12 mouse cellular contexts compared by ENCODE assay signal in genomic region chr6:112902791-112903190, GRCm38 (mm10). TPM values are rescaled to one million over a fixed set of nuclear protein-coding genes. Genes with fewer than 3 reads are reported as not detected.
DNase-seq lines count a peak whose midpoint lies in the region; ATAC-seq and TF ChIP-seq lines count a peak whose summit lies in the region.
"Had no signal": no experiment of that assay in that cellular context is flagged by ENCODE, and none has a peak within 500 bp of the region (broad histone marks: within the 10 kb centered on the region; RNA-seq: fewer than 3 reads in every experiment).

No protein-coding gene starts in this region.

- H3K4me1 ChIP-seq in neural tube, embryonic 11.5 days (ENCODE audit: control insufficient read depth, insufficient read depth, low read length) = peaks cover 48% of the 10 kb centered on the region
- H3K4me1 ChIP-seq in hindbrain, embryonic 11.5 days (replicated peaks; ENCODE audit: control insufficient read depth, insufficient read depth, low read length) = peaks cover 28% of the 10 kb centered on the region
- H3K4me1 ChIP-seq: stomach, embryonic 15.5 days had no signal

- intact Hi-C loops in gastrocnemius, adult 2 months (cut with DNase I) = no loop called here

- no peaks in the 10 kb centered on the region for H3K27me3 ChIP-seq in neural tube, embryonic 11.5 days (ENCODE audit: control insufficient read depth, insufficient read depth, low read length)
- no peaks in the 10 kb centered on the region for H3K27me3 ChIP-seq in hindbrain, embryonic 11.5 days (ENCODE audit: control insufficient read depth, insufficient read depth, low read length)
- H3K27me3 ChIP-seq: CH12.LX; embryonic facial prominence, embryonic 13.5 days; stomach, embryonic 15.5 days had no signal

- no peak for TF ChIP-seq CTCF in gastrocnemius, adult 2 months (IDR thresholded peaks at IDR 0.05)

- peak overlapping the region; percentile 40 for H3K9ac ChIP-seq in neural tube, embryonic 11.5 days (ENCODE audit: low read length)
- peak overlapping the region; percentile 48 for H3K9ac ChIP-seq in hindbrain, embryonic 11.5 days (ENCODE audit: low read depth, low read length)
- H3K9ac ChIP-seq: embryonic facial prominence, embryonic 13.5 days; stomach, embryonic 15.5 days had no signal

- WGBS in neural tube, embryonic 11.5 days = 14% methylated on average over 4 of the region's 4 CpGs
- WGBS in hindbrain, embryonic 11.5 days = 13% methylated on average over 4 of the region's 4 CpGs

- no peaks in the 10 kb centered on the region for H3K9me3 ChIP-seq in neural tube, embryonic 11.5 days (ENCODE audit: control insufficient read depth, low read length)
- no peaks in the 10 kb centered on the region for H3K9me3 ChIP-seq in hindbrain, embryonic 11.5 days (ENCODE audit: control insufficient read depth, low read length)
- H3K9me3 ChIP-seq: embryonic facial prominence, embryonic 13.5 days; stomach, embryonic 15.5 days had no signal

- DNase-seq in neural tube, embryonic 11.5 days (ENCODE audit: low spot score) = peak; percentile 33
- no peak for DNase-seq in neural tube, embryonic 10.5 days (ENCODE audit: extremely low spot score, low spot score)
- peak; percentile 45 for DNase-seq in hindbrain, embryonic 11.5 days (ENCODE audit: low spot score)
- DNase-seq in thymus, postnatal 4 days = no peak
- no peak for DNase-seq in gastrocnemius, adult 2 months
- DNase-seq in B cell, adult 2 months = no peak
- DNase-seq: heart, postnatal 4 days; kidney, postnatal 25 days had no signal

- H3K36me3 ChIP-seq in neural tube, embryonic 11.5 days (ENCODE audit: control insufficient read depth, insufficient read depth, low read length) = no peaks in the 10 kb centered on the region
- no peaks in the 10 kb centered on the region for H3K36me3 ChIP-seq in hindbrain, embryonic 11.5 days (ENCODE audit: control insufficient read depth, insufficient read depth, low read length)
- H3K36me3 ChIP-seq: embryonic facial prominence, embryonic 13.5 days; stomach, embryonic 15.5 days had no signal

- peak; percentile 25; the same call in 1 of the 2 replicates for ATAC-seq in neural tube, embryonic 11.5 days (ENCODE audit: insufficient read depth, low FRiP score, low TSS enrichment)
- peak; percentile 67 for ATAC-seq in hindbrain, embryonic 11.5 days (ENCODE audit: low FRiP score)
- ATAC-seq in megakaryocyte-erythroid progenitor cell, adult 5-6 weeks (replicated peaks; ENCODE audit: low FRiP score, low TSS enrichment, poor library complexity, severe bottlenecking) = peak; percentile 65

- H3K27ac ChIP-seq in neural tube, embryonic 11.5 days (ENCODE audit: low read depth, low read length) = peak overlapping the region; percentile 89
- peak overlapping the region; percentile 96 for H3K27ac ChIP-seq in hindbrain, embryonic 11.5 days (ENCODE audit: low read depth, low read length)
- no peak overlapping the region for H3K27ac ChIP-seq in gastrocnemius, adult 2 months
- H3K27ac ChIP-seq: embryonic facial prominence, embryonic 13.5 days had no signal

- H3K4me2 ChIP-seq in neural tube, embryonic 11.5 days (ENCODE audit: low read depth) = no peak overlapping the region
- H3K4me2 ChIP-seq in hindbrain, embryonic 11.5 days (replicated peaks; ENCODE audit: low read depth, low read length) = 0 out of 2 replicates have a peak overlapping the region, but pooled peaks have one; percentile 19
- H3K4me2 ChIP-seq: embryonic facial prominence, embryonic 13.5 days; stomach, embryonic 15.5 days had no signal

- no peak overlapping the region for H3K4me3 ChIP-seq in neural tube, embryonic 11.5 days (ENCODE audit: low read depth, low read length)
- no peak overlapping the region for H3K4me3 ChIP-seq in hindbrain, embryonic 11.5 days (ENCODE audit: low read depth, low read length)
- H3K4me3 ChIP-seq in gastrocnemius, adult 2 months = no peak overlapping the region
- H3K4me3 ChIP-seq: embryonic facial prominence, embryonic 13.5 days; stomach, embryonic 15.5 days had no signal

RNA-seq across cellular contexts. Expression of gene Srgap3, which starts 44.3 kb away (rescaled TPM):
- 37.4 and 42.0 TPM in 2 replicates for polyA plus RNA-seq in neural tube, embryonic 11.5 days (2014; fragmentation: Nextera tagmentation; extraction: Ambion mirVana)
- 49.8 and 89.6 TPM in 2 replicates for polyA plus RNA-seq in hindbrain, embryonic 11.5 days (2014; fragmentation: Nextera tagmentation; extraction: Ambion mirVana)
- 2.3 and 2.8 TPM in 2 replicates for total RNA-seq in megakaryocyte-erythroid progenitor cell, adult 5-6 weeks (2014; fragmentation: Nextera tagmentation)
- 0.75 and 2.4 TPM in 2 replicates for total RNA-seq in megakaryocyte-erythroid progenitor cell, adult 5-6 weeks (2017)
- 1 to 10 TPM in 1 of 2 experiments, under 1 TPM in 1; 0.51 to 2.0 TPM for total RNA-seq in gastrocnemius, adult 2 months (2021)

Comparison
In these comparisons a context has a peak if more than half of its experiments do, and no peak if none do; other contexts are left out.
1. DNase-seq: peak in neural tube, embryonic 11.5 days (single experiment) and hindbrain, embryonic 11.5 days (single experiment); none in neural tube, embryonic 10.5 days (single experiment), thymus, postnatal 4 days (single experiment), gastrocnemius, adult 2 months (single experiment) and B cell, adult 2 months (0 of 2).
2. Peak in every context shown above with its lines, with median percentiles within 50 percentile points of each other: ATAC-seq.